In genomic region chr13:50417389-50418183, GRCm38 (mm10) we compare ENCODE assay signal across 7 mouse cellular contexts. TPM values are rescaled to one million over a fixed set of nuclear protein-coding genes. Genes with fewer than 3 reads are reported as not detected.
DNase-seq lines count a peak whose midpoint lies in the region; ATAC-seq and TF ChIP-seq lines count a peak whose summit lies in the region.

Gene Fbxw17, plus strand, starts transcription at chr13:50417864.

- DNase-seq in adrenal gland, postnatal 36 days = peak; percentile 82 to 86
- peak; percentile 84 for DNase-seq in heart, adult 8-10 months (ENCODE audit: low spot score)
- peak; percentile 74 for DNase-seq in kidney, adult 9 months
- DNase-seq in limb, embryonic 14.5 days (ENCODE audit: low spot score) = peak; percentile 77
- peak; percentile 84 for DNase-seq in midbrain, postnatal 0 days (ENCODE audit: low spot score)
- DNase-seq in spleen, postnatal 14 days (ENCODE audit: low spot score in 2 of 2) = peak; percentile 13 to 36

- no peaks in the 10 kb centered on the region for H3K27me3 ChIP-seq in embryonic facial prominence, embryonic 12.5 days
- H3K27me3 ChIP-seq in limb, embryonic 14.5 days (ENCODE audit: control insufficient read depth, insufficient read depth, low read length) = no peaks in the 10 kb centered on the region
- no peaks in the 10 kb centered on the region for H3K27me3 ChIP-seq in midbrain, postnatal 0 days (ENCODE audit: insufficient read depth, low read length)

- peak within 1 kb of the TSS; percentile 60 for H3K4me2 ChIP-seq in embryonic facial prominence, embryonic 12.5 days (replicated peaks)
- H3K4me2 ChIP-seq in limb, embryonic 14.5 days (replicated peaks; ENCODE audit: low read depth, low read length, severe bottlenecking) = peak within 1 kb of the TSS; percentile 68
- peak within 1 kb of the TSS; percentile 88 for H3K4me2 ChIP-seq in midbrain, postnatal 0 days (ENCODE audit: low read depth, low read length, poor library complexity, severe bottlenecking)

- WGBS in embryonic facial prominence, embryonic 12.5 days = 14% methylated on average over 31 of the region's 35 CpGs
- 15% methylated on average over 31 of the region's 35 CpGs for WGBS in limb, embryonic 14.5 days
- WGBS in midbrain, postnatal 0 days = 11% methylated on average over 35 of the region's 35 CpGs

- no peak for TF ChIP-seq CTCF in midbrain, postnatal 0 days (IDR thresholded peaks at IDR 0.05)

- peak; percentile 85; the same call in 1 of the 2 replicates for TF ChIP-seq POLR2A in limb, embryonic 14.5 days (IDR thresholded peaks at IDR 0.05; ENCODE audit: borderline replicate concordance, extremely low read depth, insufficient read depth, insufficient read length)

- H3K36me3 ChIP-seq in embryonic facial prominence, embryonic 12.5 days = peaks cover 8% of the 10 kb centered on the region; the same call in 1 of the 2 replicates
- H3K36me3 ChIP-seq in limb, embryonic 14.5 days (ENCODE audit: control insufficient read depth, insufficient read depth, low read length) = peaks cover 14% of the 10 kb centered on the region
- no peaks in the 10 kb centered on the region; the same call in 1 of the 2 replicates for H3K36me3 ChIP-seq in midbrain, postnatal 0 days (ENCODE audit: insufficient read depth, low read length)

- ATAC-seq in embryonic facial prominence, embryonic 12.5 days (ENCODE audit: insufficient number of reproducible peaks, insufficient read depth, low FRiP score, low TSS enrichment) = peak; percentile 91
- peak; percentile 92 for ATAC-seq in limb, embryonic 14.5 days (ENCODE audit: low FRiP score, low read depth)
- ATAC-seq in midbrain, postnatal 0 days (ENCODE audit: low FRiP score) = peak; percentile 97

- peak within 1 kb of the TSS; percentile 71 for H3K4me3 ChIP-seq in embryonic facial prominence, embryonic 12.5 days
- peak within 1 kb of the TSS; percentile 82 for H3K4me3 ChIP-seq in limb, embryonic 14.5 days (replicated peaks; ENCODE audit: low read length)
- H3K4me3 ChIP-seq in midbrain, postnatal 0 days (ENCODE audit: low read depth, low read length) = peak within 1 kb of the TSS; percentile 90

- H3K9me3 ChIP-seq in embryonic facial prominence, embryonic 12.5 days = no peaks in the 10 kb centered on the region
- H3K9me3 ChIP-seq in limb, embryonic 14.5 days (ENCODE audit: control insufficient read depth, low read length) = no peaks in the 10 kb centered on the region
- no peaks in the 10 kb centered on the region for H3K9me3 ChIP-seq in midbrain, postnatal 0 days (ENCODE audit: low read length)

- H3K27ac ChIP-seq in embryonic facial prominence, embryonic 12.5 days = no peak within 1 kb of the TSS
- peak within 1 kb of the TSS; percentile 55; the same call in 1 of the 2 replicates for H3K27ac ChIP-seq in limb, embryonic 14.5 days (replicated peaks; ENCODE audit: low read depth, low read length)
- peak within 1 kb of the TSS; percentile 77 for H3K27ac ChIP-seq in midbrain, postnatal 0 days (ENCODE audit: low read depth, low read length)

- H3K4me1 ChIP-seq in embryonic facial prominence, embryonic 12.5 days = 0 out of 2 replicates have a peak, but pooled peaks cover 5% of the 10 kb centered on the region
- H3K4me1 ChIP-seq in limb, embryonic 14.5 days (ENCODE audit: control insufficient read depth, insufficient read depth, low read length) = peaks cover 10% of the 10 kb centered on the region
- peaks cover 3% of the 10 kb centered on the region; the same call in 1 of the 2 replicates for H3K4me1 ChIP-seq in midbrain, postnatal 0 days (ENCODE audit: insufficient read depth, low read length)

- peak within 1 kb of the TSS; percentile 67 for H3K9ac ChIP-seq in embryonic facial prominence, embryonic 12.5 days
- H3K9ac ChIP-seq in limb, embryonic 14.5 days (ENCODE audit: low read depth, low read length, severe bottlenecking) = peak within 1 kb of the TSS; percentile 91
- H3K9ac ChIP-seq in midbrain, postnatal 0 days (replicated peaks; ENCODE audit: low read length, poor library complexity, severe bottlenecking) = peak within 1 kb of the TSS; percentile 91

RNA-seq across cellular contexts. Expression of gene Fbxw17, which starts in this region (rescaled TPM):
- total RNA-seq in adrenal gland, postnatal 36 days (2021) = 10 to 100 TPM; 14.8 to 15.2 TPM
- polyA plus RNA-seq in embryonic facial prominence, embryonic 12.5 days (2016; fragmentation: Nextera tagmentation; extraction: Ambion mirVana) = 35.8 and 37.2 TPM in 2 replicates
- 1 to 10 TPM; 3.1 to 5.9 (median 4.4) TPM for total RNA-seq in heart, adult 8-10 months (2022)
- 38.8 and 42.9 TPM in 2 replicates for polyA plus RNA-seq in limb, embryonic 14.5 days (2012; rRNA removed)
- 33.0 and 33.5 TPM in 2 replicates for polyA plus RNA-seq in limb, embryonic 14.5 days (2014; fragmentation: Nextera tagmentation; extraction: Ambion mirVana)
- 41.8 and 42.5 TPM in 2 replicates for total RNA-seq in midbrain, postnatal 0 days (2014; rRNA removed)
- 29.6 and 39.1 TPM in 2 replicates for polyA plus RNA-seq in midbrain, postnatal 0 days (2015; fragmentation: Nextera tagmentation; extraction: Ambion mirVana)

Comparison
In these comparisons a context has a peak if more than half of its experiments do, and no peak if none do; other contexts are left out.
1. DNase-seq: peak in every context shown above with its lines; median percentile 84 in adrenal gland, postnatal 36 days; 84 in heart, adult 8-10 months; 84 in midbrain, postnatal 0 days; 77 in limb, embryonic 14.5 days; 74 in kidney, adult 9 months; 24 in spleen, postnatal 14 days.